Mouse (Mus musculus) myocyte (in vitro differentiated cells): ENCODE measurements around the gene Pyroxd2. TPM values are rescaled to one million over a fixed set of nuclear protein-coding genes. Genes with fewer than 3 reads are reported as not detected.

Source experiments
- H3K27me3 ChIP-seq: one replicate; pipeline ENCODE4 v1.6.1; 2011; ENCODE audit not compliant: control insufficient read depth, insufficient read depth, insufficient read length
- H3K36me3 ChIP-seq: one replicate; pipeline ENCODE4 v1.6.1; 2011; ENCODE audit not compliant: control insufficient read depth, insufficient read depth
- H3K4me2 ChIP-seq: one replicate; pipeline ENCODE4 v1.6.1; 2011; ENCODE audit warnings: low read depth, control low read depth
- H3K4me3 ChIP-seq: one replicate; pipeline ENCODE4 v1.5.1; 2011; ENCODE audit warnings: mild to moderate bottlenecking, control low read depth, moderate library complexity
- H3K79me2 ChIP-seq: one replicate; pipeline ENCODE4 v1.6.1; 2011; ENCODE audit not compliant: control insufficient read depth, insufficient read depth
- H3ac ChIP-seq: one replicate; pipeline ENCODE4 v1.6.1; 2011; ENCODE audit not compliant: control insufficient read depth, insufficient read length
- CEBPB ChIP-seq: IDR thresholded peaks from 2 replicates; pipeline ENCODE4 v1.6.1; 2011; ENCODE audit warnings: mild to moderate bottlenecking, moderate library complexity; ENCODE audit not compliant: poor library complexity, insufficient read depth, severe bottlenecking
- E2F4 ChIP-seq: IDR thresholded peaks from one replicate; pipeline ENCODE4 v1.6.1; 2011; ENCODE audit warnings: mild to moderate bottlenecking, control low read depth, moderate library complexity; ENCODE audit not compliant: insufficient read depth
- MAX ChIP-seq: IDR thresholded peaks from one replicate; pipeline ENCODE4 v1.6.1; 2011; ENCODE audit warnings: low read depth, mild to moderate bottlenecking, control low read depth
- MYOD1 ChIP-seq, 3 experiments: IDR thresholded peaks; one replicate each; pipeline ENCODE4 v1.6.1; 2011; ENCODE audit warnings: control low read depth in 2 of 3, low read depth in 2 of 3, mild to moderate bottlenecking in 2 of 3, moderate library complexity in 1 of 3; ENCODE audit not compliant: insufficient read length in 2 of 3, control insufficient read depth in 1 of 3
- MYOG ChIP-seq, 3 experiments: IDR thresholded peaks; one replicate each; pipeline ENCODE4 v1.6.1; 2011; ENCODE audit warnings: control low read depth in 2 of 3, low read depth in 2 of 3, mild to moderate bottlenecking in 2 of 3; ENCODE audit not compliant: insufficient read length in 2 of 3, control insufficient read depth in 1 of 3, insufficient read depth in 1 of 3
- POLR2A ChIP-seq: IDR thresholded peaks from one replicate; pipeline ENCODE4 v1.6.1; 2011; ENCODE audit warnings: low read depth, mild to moderate bottlenecking, control low read depth, moderate library complexity; ENCODE audit not compliant: insufficient read length
- POLR2AphosphoS2 ChIP-seq: IDR thresholded peaks from one replicate; pipeline ENCODE4 v1.6.1; 2011; ENCODE audit warnings: low read depth, control low read depth; ENCODE audit not compliant: insufficient read length
- REST ChIP-seq: IDR thresholded peaks from one replicate; pipeline ENCODE4 v1.6.1; 2011; ENCODE audit warnings: mild to moderate bottlenecking, control low read depth, moderate library complexity; ENCODE audit not compliant: insufficient read depth, insufficient read length
- SRF ChIP-seq: IDR thresholded peaks from one replicate; pipeline ENCODE4 v1.6.1; 2011; ENCODE audit warnings: low read depth; ENCODE audit not compliant: control insufficient read depth, insufficient read length
- TCF12 ChIP-seq: IDR thresholded peaks from one replicate; pipeline ENCODE4 v1.6.1; 2011; ENCODE audit warnings: mild to moderate bottlenecking, control low read depth; ENCODE audit not compliant: poor library complexity, insufficient read depth, severe bottlenecking
- TCF3 ChIP-seq: IDR thresholded peaks from one replicate; pipeline ENCODE4 v1.6.1; 2011; ENCODE audit warnings: low read depth, control low read depth; ENCODE audit not compliant: insufficient read length
- USF1 ChIP-seq: IDR thresholded peaks from one replicate; pipeline ENCODE4 v1.6.1; 2011; ENCODE audit warnings: low read depth, mild to moderate bottlenecking, control low read depth, moderate library complexity
- polyA plus RNA-seq: library from polyadenylated mRNA; unstranded; fragments of >200 nt; fragmentation: generic; extraction: Trizol; gene quantifications from one replicate; pipeline ENCODE4 v1.2.1, GENCODE M21; 2012; ENCODE audit warnings: missing spikeins

Gene Pyroxd2
- polyA plus RNA-seq, 1 experiment: 0.37 TPM

- no peaks in the 10 kb centered on the region for H3K79me2 ChIP-seq
Observed at GRCm38 (mm10) chr19:42723302-42723701, 29.3 kb downstream of the Pyroxd2 start.

GRCm38 (mm10) chr19:42722500-42722899, 30.1 kb downstream of the Pyroxd2 start:
- TF ChIP-seq POLR2AphosphoS2 (no peak), TCF3 (no peak), CEBPB (no peak), POLR2A (no peak), E2F4 (no peak), REST (no peak), USF1 (no peak), MYOG (IDR thresholded peaks at IDR 0.05; ENCODE audit: control insufficient read depth in 1 of 3, insufficient read depth in 1 of 3, insufficient read length in 2 of 3, low read depth in 2 of 3) (no peak), MAX (no peak), MYOD1 (IDR thresholded peaks at IDR 0.05; ENCODE audit: control insufficient read depth in 1 of 3, insufficient read length in 2 of 3, low read depth in 2 of 3) (no peak), TCF12 (no peak), SRF (no peak)
- Histone ChIP-seq H3K4me2 (no peak overlapping the region), H3K4me3 (no peak overlapping the region), H3K36me3 (no peaks in the 10 kb centered on the region), H3K79me2 (no peaks in the 10 kb centered on the region), H3K27me3 (no peaks in the 10 kb centered on the region), H3ac (no peak overlapping the region)

More at GRCm38 (mm10) chr19:42723302-42723701, 29.3 kb downstream of the Pyroxd2 start:
- TF ChIP-seq REST: no peak
- H3ac ChIP-seq: no peak overlapping the region
- H3K36me3 ChIP-seq: no peaks in the 10 kb centered on the region
- H3K4me2 ChIP-seq: no peak overlapping the region
- H3K27me3 ChIP-seq: no peaks in the 10 kb centered on the region
- no peak overlapping the region for H3K4me3 ChIP-seq

GRCm38 (mm10) chr19:42718101-42718500, 34.5 kb downstream of the Pyroxd2 start:
- TF ChIP-seq SRF: no peak
- TF ChIP-seq POLR2AphosphoS2: no peak
- TF ChIP-seq USF1: no peak
- TF ChIP-seq TCF3: no peak
- no peak for TF ChIP-seq MYOD1 (IDR thresholded peaks at IDR 0.05; ENCODE audit: control insufficient read depth in 1 of 3, insufficient read length in 2 of 3, low read depth in 2 of 3)
- no peak for TF ChIP-seq REST
- H3K4me2 ChIP-seq: no peak overlapping the region
- H3K36me3 ChIP-seq: no peaks in the 10 kb centered on the region
- H3ac ChIP-seq: no peak overlapping the region
- H3K79me2 ChIP-seq: no peaks in the 10 kb centered on the region
- no peak overlapping the region for H3K4me3 ChIP-seq
- H3K27me3 ChIP-seq: no peaks in the 10 kb centered on the region

- no peak overlapping the region for H3K4me2 ChIP-seq
Observed at GRCm38 (mm10) chr19:42717668-42718067, 34.9 kb downstream of the Pyroxd2 start.

GRCm38 (mm10) chr19:42716507-42716906, 36.1 kb downstream of the Pyroxd2 start:
- H3K4me3 ChIP-seq: no peak overlapping the region
- H3ac ChIP-seq: no peak overlapping the region
- no peaks in the 10 kb centered on the region for H3K79me2 ChIP-seq
- no peaks in the 10 kb centered on the region for H3K36me3 ChIP-seq
- no peak overlapping the region for H3K4me2 ChIP-seq
- TF ChIP-seq MYOD1 (IDR thresholded peaks at IDR 0.05; ENCODE audit: control insufficient read depth in 1 of 3, insufficient read length in 2 of 3, low read depth in 2 of 3) (no peak), USF1 (no peak), TCF12 (no peak), E2F4 (no peak), MYOG (IDR thresholded peaks at IDR 0.05; ENCODE audit: control insufficient read depth in 1 of 3, insufficient read depth in 1 of 3, insufficient read length in 2 of 3, low read depth in 2 of 3) (no peak), REST (no peak)
- no peaks in the 10 kb centered on the region for H3K27me3 ChIP-seq

More at GRCm38 (mm10) chr19:42717668-42718067, 34.9 kb downstream of the Pyroxd2 start:
- H3K79me2 ChIP-seq: no peaks in the 10 kb centered on the region
- H3K27me3 ChIP-seq: no peaks in the 10 kb centered on the region
- no peak overlapping the region for H3ac ChIP-seq
- TF ChIP-seq E2F4 (no peak), MAX (no peak), USF1 (no peak), POLR2A (no peak), CEBPB (no peak), MYOG (IDR thresholded peaks at IDR 0.05; ENCODE audit: control insufficient read depth in 1 of 3, insufficient read depth in 1 of 3, insufficient read length in 2 of 3, low read depth in 2 of 3) (no peak), REST (no peak), SRF (no peak), TCF3 (no peak), MYOD1 (IDR thresholded peaks at IDR 0.05; ENCODE audit: control insufficient read depth in 1 of 3, insufficient read length in 2 of 3, low read depth in 2 of 3) (no peak), POLR2AphosphoS2 (no peak), TCF12 (no peak)
- H3K36me3 ChIP-seq: no peaks in the 10 kb centered on the region
- H3K4me3 ChIP-seq: no peak overlapping the region
